In genomic region chr8:48715616-48716015, GRCm38 (mm10) we compare ENCODE assay signal across 24 mouse cellular contexts.
"Had no signal": no experiment of that assay in that cellular context is flagged by ENCODE, and none has a peak within 500 bp of the region (broad histone marks: within the 10 kb centered on the region; RNA-seq: fewer than 3 reads in every experiment).

No protein-coding gene starts in this region.

- H3K4me1 ChIP-seq: hindbrain, embryonic 10.5 days; hindbrain, embryonic 12.5 days; intestine, embryonic 15.5 days; limb, embryonic 13.5 days; limb, embryonic 15.5 days had no signal

- H3K9me3 ChIP-seq: intestine, embryonic 15.5 days; limb, embryonic 15.5 days had no signal

- H3K27ac ChIP-seq: gastrocnemius, adult 2 months; heart, adult 2 months; hindbrain, embryonic 10.5 days; hindbrain, embryonic 12.5 days; hindbrain, embryonic 14.5 days; intestine, embryonic 15.5 days; limb, embryonic 13.5 days; limb, embryonic 15.5 days had no signal

- H3K9ac ChIP-seq: hindbrain, embryonic 12.5 days; hindbrain, embryonic 14.5 days; intestine, embryonic 15.5 days; limb, embryonic 13.5 days; limb, embryonic 15.5 days had no signal

- H3K27me3 ChIP-seq: hindbrain, embryonic 12.5 days; intestine, embryonic 15.5 days; limb, embryonic 13.5 days; limb, embryonic 15.5 days had no signal

- ATAC-seq: hindbrain, embryonic 16.5 days; inflammation-experienced regulatory T-cells, adult 6 months; intestine, embryonic 15.5 days; intestine, postnatal 0 days had no signal

- H3K4me2 ChIP-seq: heart, embryonic 11.5 days; hindbrain, embryonic 12.5 days; hindbrain, embryonic 14.5 days; intestine, embryonic 15.5 days; limb, embryonic 13.5 days; limb, embryonic 15.5 days had no signal

- DNase-seq: gastrocnemius, adult 2 months; gastrocnemius, postnatal 10 days; gastrocnemius, postnatal 25 days; heart, adult 2 months; heart, postnatal 10 days; heart, postnatal 4 days; kidney, adult 18-20 months; kidney, adult 8-10 months; kidney, postnatal 10 days; kidney, postnatal 25 days; kidney, postnatal 4 days; layer of hippocampus, adult 9-11 months; layer of hippocampus, postnatal 36 days; left cerebral cortex, postnatal 4 days had no signal

- H3K4me3 ChIP-seq: gastrocnemius, adult 2 months; heart, adult 2 months; hindbrain, embryonic 10.5 days; hindbrain, embryonic 12.5 days; intestine, embryonic 15.5 days; limb, embryonic 13.5 days; limb, embryonic 15.5 days had no signal

- H3K36me3 ChIP-seq: hindbrain, embryonic 10.5 days; hindbrain, embryonic 12.5 days; intestine, embryonic 15.5 days; limb, embryonic 13.5 days; limb, embryonic 15.5 days had no signal
